Mouse (Mus musculus): ENCODE data around the gene Dctn1. TPM values are rescaled to one million over a fixed set of nuclear protein-coding genes. Genes with fewer than 3 reads are reported as not detected.

Dctn1 gene
- polyA plus RNA-seq (2015; fragmentation: Nextera tagmentation; extraction: Ambion mirVana): 55.3 and 63.7 TPM in 2 replicates

- Histone ChIP-seq H3K36me3 (ENCODE audit: insufficient read depth, low read length) (no peaks in the 10 kb centered on the region), H3K9me3 (ENCODE audit: low read length) (no peaks in the 10 kb centered on the region), H3K4me3 (ENCODE audit: low read depth, low read length) (peak within 1 kb of the TSS; percentile 80), H3K27me3 (replicated peaks; ENCODE audit: insufficient read depth, low read length) (0 out of 2 replicates have a peak, but pooled peaks cover 6% of the 10 kb centered on the region), H3K4me1 (ENCODE audit: insufficient read depth, low read depth, low read length) (peaks cover 12% of the 10 kb centered on the region; the same call in 1 of the 2 replicates), H3K9ac (replicated peaks; ENCODE audit: low read depth) (peak within 1 kb of the TSS; percentile 88), H3K27ac (ENCODE audit: low read length) (peak within 1 kb of the TSS; percentile 66), H3K4me2 (replicated peaks; ENCODE audit: low read depth, low read length) (peak within 1 kb of the TSS; percentile 73)
- DNase-seq (ENCODE audit: low spot score): peak; percentile 98
- TF ChIP-seq CTCF (IDR thresholded peaks at IDR 0.05): peak; percentile 90
- TF ChIP-seq EP300 (IDR thresholded peaks at IDR 0.05): no peak
- ATAC-seq: peak; percentile 83
- under 1% methylated on average over 58 of the region's 58 CpGs for WGBS
Measured at GRCm38 (mm10) chr6:83165607-83166242, at the start of gene Dctn1. TSS of gene Dctn1 (plus strand) at chr6:83165920.

- peak overlapping the region; percentile 55; the same call in 1 of the 2 replicates for H3K9ac ChIP-seq (replicated peaks; ENCODE audit: low read depth)
- H3K27me3 ChIP-seq (replicated peaks; ENCODE audit: insufficient read depth, low read length): no peaks in the 10 kb centered on the region
- no peaks in the 10 kb centered on the region for H3K36me3 ChIP-seq (ENCODE audit: insufficient read depth, low read length)
- WGBS: 65% methylated on average over 11 of the region's 11 CpGs
- no peak overlapping the region for H3K27ac ChIP-seq (ENCODE audit: low read length)
- ATAC-seq (no peak), DNase-seq (ENCODE audit: low spot score) (no peak)
- no peaks in the 10 kb centered on the region for H3K9me3 ChIP-seq (ENCODE audit: low read length)
- H3K4me1 ChIP-seq (ENCODE audit: insufficient read depth, low read depth, low read length): peaks cover 11% of the 10 kb centered on the region
- peak overlapping the region; percentile 67 for H3K4me3 ChIP-seq (ENCODE audit: low read depth, low read length)
- H3K4me2 ChIP-seq (replicated peaks; ENCODE audit: low read depth, low read length): peak overlapping the region; percentile 93
- TF ChIP-seq EP300 (IDR thresholded peaks at IDR 0.05) (no peak), CTCF (IDR thresholded peaks at IDR 0.05) (no peak)
Measured at GRCm38 (mm10) chr6:83116373-83117164, 49.2 kb upstream of the Dctn1 start.

GRCm38 (mm10) chr6:83117165-83117438, 48.6 kb upstream of the Dctn1 start:
- H3K9me3 ChIP-seq (ENCODE audit: low read length): no peaks in the 10 kb centered on the region
- no peak for ATAC-seq
- H3K4me1 ChIP-seq (ENCODE audit: insufficient read depth, low read depth, low read length): peaks cover 14% of the 10 kb centered on the region
- 82% methylated on average over 4 of the region's 4 CpGs for WGBS
- H3K27ac ChIP-seq (ENCODE audit: low read length): no peak overlapping the region
- no peak for DNase-seq (ENCODE audit: low spot score)
- H3K4me2 ChIP-seq (replicated peaks; ENCODE audit: low read depth, low read length): no peak overlapping the region
- H3K4me3 ChIP-seq (ENCODE audit: low read depth, low read length): no peak overlapping the region
- H3K9ac ChIP-seq (replicated peaks; ENCODE audit: low read depth): no peak overlapping the region
- no peak for TF ChIP-seq CTCF (IDR thresholded peaks at IDR 0.05)
- no peak for TF ChIP-seq EP300 (IDR thresholded peaks at IDR 0.05)
- no peaks in the 10 kb centered on the region for H3K27me3 ChIP-seq (replicated peaks; ENCODE audit: insufficient read depth, low read length)
- H3K36me3 ChIP-seq (ENCODE audit: insufficient read depth, low read length): no peaks in the 10 kb centered on the region

- no peak overlapping the region for H3K4me2 ChIP-seq (replicated peaks; ENCODE audit: low read depth, low read length)
- 91% methylated on average over 13 of the region's 13 CpGs for WGBS
- H3K4me3 ChIP-seq (ENCODE audit: low read depth, low read length): no peak overlapping the region
- no peak for TF ChIP-seq CTCF (IDR thresholded peaks at IDR 0.05)
- no peak for TF ChIP-seq EP300 (IDR thresholded peaks at IDR 0.05)
- ATAC-seq (no peak), DNase-seq (ENCODE audit: low spot score) (no peak)
- no peaks in the 10 kb centered on the region for H3K36me3 ChIP-seq (ENCODE audit: insufficient read depth, low read length)
- no peaks in the 10 kb centered on the region for H3K9me3 ChIP-seq (ENCODE audit: low read length)
- no peak overlapping the region for H3K27ac ChIP-seq (ENCODE audit: low read length)
- H3K9ac ChIP-seq (replicated peaks; ENCODE audit: low read depth): no peak overlapping the region
- peaks cover 15% of the 10 kb centered on the region for H3K4me1 ChIP-seq (ENCODE audit: insufficient read depth, low read depth, low read length)
- no peaks in the 10 kb centered on the region for H3K27me3 ChIP-seq (replicated peaks; ENCODE audit: insufficient read depth, low read length)
Measured at GRCm38 (mm10) chr6:83117616-83118015, 48.1 kb upstream of the Dctn1 start.

- Histone ChIP-seq H3K4me2 (replicated peaks; ENCODE audit: low read depth, low read length) (no peak overlapping the region), H3K4me1 (ENCODE audit: insufficient read depth, low read depth, low read length) (peaks cover 15% of the 10 kb centered on the region), H3K9me3 (ENCODE audit: low read length) (no peaks in the 10 kb centered on the region), H3K4me3 (ENCODE audit: low read depth, low read length) (no peak overlapping the region), H3K9ac (replicated peaks; ENCODE audit: low read depth) (no peak overlapping the region), H3K36me3 (ENCODE audit: insufficient read depth, low read length) (no peaks in the 10 kb centered on the region), H3K27ac (ENCODE audit: low read length) (no peak overlapping the region), H3K27me3 (replicated peaks; ENCODE audit: insufficient read depth, low read length) (no peaks in the 10 kb centered on the region)
- WGBS: 80% methylated on average over 11 of the region's 11 CpGs
- no peak for DNase-seq (ENCODE audit: low spot score)
- ATAC-seq: no peak
- TF ChIP-seq CTCF (IDR thresholded peaks at IDR 0.05): no peak
- no peak for TF ChIP-seq EP300 (IDR thresholded peaks at IDR 0.05)
Measured at GRCm38 (mm10) chr6:83118369-83118768, 47.4 kb upstream of the Dctn1 start.

- WGBS: 72% methylated on average over 14 of the region's 14 CpGs
- H3K27me3 ChIP-seq (replicated peaks; ENCODE audit: insufficient read depth, low read length): no peaks in the 10 kb centered on the region
- no peak for ATAC-seq
- H3K27ac ChIP-seq (ENCODE audit: low read length): no peak overlapping the region
- H3K9me3 ChIP-seq (ENCODE audit: low read length): no peaks in the 10 kb centered on the region
- H3K9ac ChIP-seq (replicated peaks; ENCODE audit: low read depth): no peak overlapping the region
- no peak for TF ChIP-seq EP300 (IDR thresholded peaks at IDR 0.05)
- no peak for TF ChIP-seq CTCF (IDR thresholded peaks at IDR 0.05)
- DNase-seq (ENCODE audit: low spot score): no peak
- H3K4me3 ChIP-seq (ENCODE audit: low read depth, low read length): no peak overlapping the region
- no peaks in the 10 kb centered on the region for H3K36me3 ChIP-seq (ENCODE audit: insufficient read depth, low read length)
- no peak overlapping the region for H3K4me2 ChIP-seq (replicated peaks; ENCODE audit: low read depth, low read length)
- peaks cover 16% of the 10 kb centered on the region for H3K4me1 ChIP-seq (ENCODE audit: insufficient read depth, low read depth, low read length)
Measured at GRCm38 (mm10) chr6:83118825-83119733, 46.6 kb upstream of the Dctn1 start.
